Mouse (Mus musculus) liver, postnatal 0 days (tissue): ENCODE results near the gene Neurl2.

Source experiments
- CTCF ChIP-seq: sonication (generic); IDR thresholded peaks from 2 replicates; pipeline ENCODE4 v1.5.1; 2016; ENCODE audit warnings: antibody characterized with exemption, low read depth
- EP300 ChIP-seq: IDR thresholded peaks from 2 replicates; pipeline ENCODE4 v1.6.1; 2016; ENCODE audit warnings: antibody characterized with exemption, low read depth, mild to moderate bottlenecking

GRCm38 (mm10) chr2:164856309-164857100 lies 23.2 kb upstream of the Neurl2 start:
- TF ChIP-seq CTCF: peak; percentile 34
- no peak for TF ChIP-seq EP300
